Mouse (Mus musculus) lung, adult 2 months (tissue): Measurements from ENCODE around the gene Pigr. TPM values are rescaled to one million over a fixed set of nuclear protein-coding genes. Genes with fewer than 3 reads are reported as not detected.

ENCODE experiments used
- DNase-seq: peaks from one replicate; pipeline ENCODE4 v3.0.0; 2022
- H3K4me1 ChIP-seq: fragments of 200-500 bp; 2 replicates; pipeline ENCODE4 v1.6.1; 2011; ENCODE audit warnings: low read length; ENCODE audit not compliant: control insufficient read depth, insufficient read depth
- H3K4me3 ChIP-seq: fragments of 200-500 bp; replicated peaks from 2 replicates; pipeline ENCODE3; 2011; ENCODE audit warnings: low read depth, mild to moderate bottlenecking, control low read depth, low read length; ENCODE audit errors: extremely low read depth
- CTCF ChIP-seq: fragments of 200-500 bp; IDR thresholded peaks from 2 replicates; pipeline ENCODE4 v1.5.1; 2011; ENCODE audit warnings: mild to moderate bottlenecking, low read length, control low read depth; ENCODE audit not compliant: insufficient read depth
- POLR2A ChIP-seq: fragments of 200-500 bp; IDR thresholded peaks from 2 replicates; pipeline ENCODE4 v1.6.1; 2011; ENCODE audit warnings: low read depth, mild to moderate bottlenecking, control low read depth, low read length, borderline replicate concordance; ENCODE audit errors: extremely low read depth
- whole genome bisulfite sequencing: fragments of 180-500 bp; shearing (Covaris S2); methylation state at CpG from one replicate; pipeline ENCODE4 v1.1.7; 2018; 5-methylcytosine and 5-hydroxymethylcytosine counted together
- polyA plus RNA-seq: library from polyadenylated mRNA; depleted of rRNA; stranded (reverse); fragments of >200 nt; gene quantifications from 2 replicates; pipeline ENCODE4 v1.2.3, GENCODE M21; 2012

The Pigr gene
- polyA plus RNA-seq, 1 experiment: 21.6 TPM

GRCm38 (mm10) chr1:130849530-130850214 lies 23.2 kb downstream of the Pigr start:
- no peak for DNase-seq
- Histone ChIP-seq H3K4me3 (no peak overlapping the region), H3K4me1 (no peaks in the 10 kb centered on the region)
- TF ChIP-seq CTCF: no peak
- TF ChIP-seq POLR2A: no peak
- 87% methylated on average over 10 of the region's 10 CpGs for WGBS

GRCm38 (mm10) chr1:130850405-130850804 lies 23.9 kb downstream of the Pigr start:
- H3K4me1 ChIP-seq: no peaks in the 10 kb centered on the region
- 73% methylated on average over 5 of the region's 5 CpGs for whole genome bisulfite sequencing
- TF ChIP-seq CTCF: no peak
- TF ChIP-seq POLR2A: no peak
- H3K4me3 ChIP-seq: no peak overlapping the region
- DNase-seq: no peak

- H3K4me1 ChIP-seq: no peaks in the 10 kb centered on the region
- no peak for DNase-seq
- 72% methylated on average over 9 of the region's 9 CpGs for WGBS
- no peak for TF ChIP-seq POLR2A
- no peak for TF ChIP-seq CTCF
- H3K4me3 ChIP-seq: no peak overlapping the region
Observed at GRCm38 (mm10) chr1:130854819-130855218, 28.3 kb downstream of the Pigr start.

GRCm38 (mm10) chr1:130855723-130856122 lies 29.2 kb downstream of the Pigr start:
- Histone ChIP-seq H3K4me3 (no peak overlapping the region), H3K4me1 (no peaks in the 10 kb centered on the region)
- DNase-seq: no peak
- no peak for TF ChIP-seq CTCF
- no peak for TF ChIP-seq POLR2A
- 78% methylated on average over 2 of the region's 2 CpGs for WGBS

- Histone ChIP-seq H3K4me3 (no peak overlapping the region), H3K4me1 (no peaks in the 10 kb centered on the region)
- TF ChIP-seq CTCF (no peak), POLR2A (no peak)
- no peak for DNase-seq
- 78% methylated on average over 4 of the region's 4 CpGs for WGBS
Observed at GRCm38 (mm10) chr1:130857456-130857855, 31.0 kb downstream of the Pigr start.

- Histone ChIP-seq H3K4me3 (no peak overlapping the region), H3K4me1 (no peaks in the 10 kb centered on the region)
- TF ChIP-seq CTCF (no peak), POLR2A (no peak)
- DNase-seq: no peak
- 62% methylated on average over 4 of the region's 4 CpGs for WGBS
Observed at GRCm38 (mm10) chr1:130864238-130864637, 37.8 kb downstream of the Pigr start.

- no peak for TF ChIP-seq POLR2A
- Histone ChIP-seq H3K4me3 (no peak overlapping the region), H3K4me1 (no peaks in the 10 kb centered on the region)
- 90% methylated on average over 5 of the region's 5 CpGs for WGBS
- DNase-seq: no peak
Observed at GRCm38 (mm10) chr1:130864741-130865140, 38.3 kb downstream of the Pigr start.

GRCm38 (mm10) chr1:130865541-130866221 lies 39.2 kb downstream of the Pigr start, which contains the start of gene Fcmr:
TSS of gene Fcmr (plus strand) at chr1:130865669.
- DNase-seq: no peak
- H3K4me1 ChIP-seq: no peaks in the 10 kb centered on the region
- WGBS: 67% methylated on average over 7 of the region's 7 CpGs
- no peak within 1 kb of the TSS for H3K4me3 ChIP-seq
- TF ChIP-seq POLR2A (no peak), CTCF (no peak)

- WGBS: 79% methylated on average over 2 of the region's 2 CpGs
- no peaks in the 10 kb centered on the region for H3K4me1 ChIP-seq
- no peak for TF ChIP-seq POLR2A
- no peak for DNase-seq
- no peak overlapping the region for H3K4me3 ChIP-seq
Observed at GRCm38 (mm10) chr1:130872912-130873311, 46.4 kb downstream of the Pigr start.

GRCm38 (mm10) chr1:130875139-130875538 lies 48.7 kb downstream of the Pigr start:
- peak; percentile 16 for DNase-seq
- no peaks in the 10 kb centered on the region for H3K4me1 ChIP-seq
- TF ChIP-seq CTCF (peak; percentile 24; the same call in 1 of the 2 replicates), POLR2A (no peak)
- 14% methylated on average over 3 of the region's 3 CpGs for WGBS
- H3K4me3 ChIP-seq: no peak overlapping the region
